Mouse (Mus musculus): ENCODE results near the gene Gm49395. TPM values are rescaled to one million over a fixed set of nuclear protein-coding genes. Genes with fewer than 3 reads are reported as not detected.

Gm49395 gene
- polyA plus RNA-seq, 1 experiment from 2014 or later: 2.8 TPM

GRCm38 (mm10) chr13:115050660-115051559 lies 50.8 kb downstream of the Gm49395 start:
- Histone ChIP-seq H3K9ac (replicated peaks) (no peak overlapping the region), H3K4me1 (replicated peaks) (peaks cover 3% of the 10 kb centered on the region; the same call in 1 of the 2 replicates), H3K27ac (no peak overlapping the region), H3K36me3 (no peaks in the 10 kb centered on the region), H3K4me3 (replicated peaks) (no peak overlapping the region), H3K4me2 (no peak overlapping the region), H3K9me3 (no peaks in the 10 kb centered on the region), H3K27me3 (no peaks in the 10 kb centered on the region)
- 84% methylated on average over 13 of the region's 13 CpGs for WGBS
- ATAC-seq (ENCODE audit: insufficient number of reproducible peaks, insufficient read depth, low FRiP score, low TSS enrichment, low read depth): no peak

GRCm38 (mm10) chr13:115042652-115043051 lies 59.1 kb downstream of the Gm49395 start:
- no peaks in the 10 kb centered on the region for H3K9me3 ChIP-seq
- no peak overlapping the region for H3K4me3 ChIP-seq (replicated peaks)
- H3K9ac ChIP-seq (replicated peaks): no peak overlapping the region
- WGBS: 79% methylated on average over 2 of the region's 2 CpGs
- no peak for ATAC-seq (ENCODE audit: insufficient number of reproducible peaks, insufficient read depth, low FRiP score, low TSS enrichment, low read depth)
- no peaks in the 10 kb centered on the region for H3K36me3 ChIP-seq
- H3K4me2 ChIP-seq: no peak overlapping the region
- H3K27ac ChIP-seq: no peak overlapping the region
- H3K27me3 ChIP-seq: no peaks in the 10 kb centered on the region
- H3K4me1 ChIP-seq (replicated peaks): no peaks in the 10 kb centered on the region

- WGBS: 92% methylated on average over 4 of the region's 4 CpGs
- Histone ChIP-seq H3K36me3 (no peaks in the 10 kb centered on the region), H3K4me2 (no peak overlapping the region), H3K9ac (replicated peaks) (no peak overlapping the region), H3K27ac (no peak overlapping the region), H3K4me1 (replicated peaks) (no peaks in the 10 kb centered on the region), H3K27me3 (no peaks in the 10 kb centered on the region), H3K9me3 (no peaks in the 10 kb centered on the region), H3K4me3 (replicated peaks) (no peak overlapping the region)
- no peak for ATAC-seq (ENCODE audit: insufficient number of reproducible peaks, insufficient read depth, low FRiP score, low TSS enrichment, low read depth)
Measured at GRCm38 (mm10) chr13:115037304-115037703, 64.4 kb downstream of the Gm49395 start.

GRCm38 (mm10) chr13:115035387-115035786 lies 66.3 kb downstream of the Gm49395 start:
- H3K27me3 ChIP-seq: no peaks in the 10 kb centered on the region
- H3K9me3 ChIP-seq: no peaks in the 10 kb centered on the region
- WGBS: 58% methylated on average over 8 of the region's 8 CpGs
- no peak for ATAC-seq (ENCODE audit: insufficient number of reproducible peaks, insufficient read depth, low FRiP score, low TSS enrichment, low read depth)
- H3K9ac ChIP-seq (replicated peaks): no peak overlapping the region
- no peak overlapping the region for H3K4me2 ChIP-seq
- H3K4me1 ChIP-seq (replicated peaks): no peaks in the 10 kb centered on the region
- H3K36me3 ChIP-seq: no peaks in the 10 kb centered on the region
- no peak overlapping the region for H3K4me3 ChIP-seq (replicated peaks)
- H3K27ac ChIP-seq: no peak overlapping the region

- 91% methylated on average over 2 of the region's 2 CpGs for WGBS
- Histone ChIP-seq H3K4me1 (replicated peaks) (no peaks in the 10 kb centered on the region), H3K36me3 (no peaks in the 10 kb centered on the region), H3K9me3 (no peaks in the 10 kb centered on the region), H3K27me3 (no peaks in the 10 kb centered on the region), H3K27ac (no peak overlapping the region), H3K9ac (replicated peaks) (no peak overlapping the region), H3K4me3 (replicated peaks) (no peak overlapping the region), H3K4me2 (no peak overlapping the region)
- ATAC-seq (ENCODE audit: insufficient number of reproducible peaks, insufficient read depth, low FRiP score, low TSS enrichment, low read depth): no peak
Measured at GRCm38 (mm10) chr13:115033135-115033534, 68.6 kb downstream of the Gm49395 start.

GRCm38 (mm10) chr13:115031177-115032000 lies 70.3 kb downstream of the Gm49395 start:
- Histone ChIP-seq H3K27me3 (no peaks in the 10 kb centered on the region), H3K9ac (replicated peaks) (no peak overlapping the region), H3K4me1 (replicated peaks) (no peaks in the 10 kb centered on the region), H3K36me3 (no peaks in the 10 kb centered on the region), H3K9me3 (no peaks in the 10 kb centered on the region), H3K27ac (no peak overlapping the region), H3K4me3 (replicated peaks) (no peak overlapping the region), H3K4me2 (no peak overlapping the region)
- WGBS: 87% methylated on average over 17 of the region's 17 CpGs
- no peak for ATAC-seq (ENCODE audit: insufficient number of reproducible peaks, insufficient read depth, low FRiP score, low TSS enrichment, low read depth)

GRCm38 (mm10) chr13:115025394-115025793 lies 76.3 kb downstream of the Gm49395 start:
- H3K4me2 ChIP-seq: no peak overlapping the region
- no peaks in the 10 kb centered on the region for H3K27me3 ChIP-seq
- no peaks in the 10 kb centered on the region for H3K9me3 ChIP-seq
- no peaks in the 10 kb centered on the region for H3K36me3 ChIP-seq
- no peak overlapping the region for H3K27ac ChIP-seq
- WGBS: 57% methylated on average over 3 of the region's 3 CpGs
- no peaks in the 10 kb centered on the region for H3K4me1 ChIP-seq (replicated peaks)
- no peak for ATAC-seq (ENCODE audit: insufficient number of reproducible peaks, insufficient read depth, low FRiP score, low TSS enrichment, low read depth)
- no peak overlapping the region for H3K9ac ChIP-seq (replicated peaks)
- no peak overlapping the region for H3K4me3 ChIP-seq (replicated peaks)

- H3K27ac ChIP-seq: no peak overlapping the region
- no peak overlapping the region for H3K9ac ChIP-seq (replicated peaks)
- WGBS: 91% methylated on average over 6 of the region's 6 CpGs
- H3K36me3 ChIP-seq: no peaks in the 10 kb centered on the region
- ATAC-seq (ENCODE audit: insufficient number of reproducible peaks, insufficient read depth, low FRiP score, low TSS enrichment, low read depth): no peak
- H3K4me3 ChIP-seq (replicated peaks): no peak overlapping the region
- no peaks in the 10 kb centered on the region for H3K4me1 ChIP-seq (replicated peaks)
- no peaks in the 10 kb centered on the region for H3K9me3 ChIP-seq
- H3K4me2 ChIP-seq: no peak overlapping the region
- H3K27me3 ChIP-seq: no peaks in the 10 kb centered on the region
Measured at GRCm38 (mm10) chr13:115022117-115022787, 79.5 kb downstream of the Gm49395 start.

- no peak overlapping the region for H3K4me3 ChIP-seq (replicated peaks)
- no peak for ATAC-seq (ENCODE audit: insufficient number of reproducible peaks, insufficient read depth, low FRiP score, low TSS enrichment, low read depth)
- WGBS: 84% methylated on average over 10 of the region's 10 CpGs
Measured at GRCm38 (mm10) chr13:115021411-115021810, 80.3 kb downstream of the Gm49395 start.

GRCm38 (mm10) chr13:115020727-115021126 lies 81.0 kb downstream of the Gm49395 start:
- Histone ChIP-seq H3K4me1 (replicated peaks) (no peaks in the 10 kb centered on the region), H3K9ac (replicated peaks) (no peak overlapping the region), H3K4me3 (replicated peaks) (no peak overlapping the region), H3K27ac (no peak overlapping the region), H3K27me3 (no peaks in the 10 kb centered on the region), H3K36me3 (no peaks in the 10 kb centered on the region), H3K4me2 (no peak overlapping the region), H3K9me3 (no peaks in the 10 kb centered on the region)
- ATAC-seq (ENCODE audit: insufficient number of reproducible peaks, insufficient read depth, low FRiP score, low TSS enrichment, low read depth): no peak
- WGBS: 85% methylated on average over 4 of the region's 4 CpGs

More at GRCm38 (mm10) chr13:115021411-115021810, 80.3 kb downstream of the Gm49395 start:
- no peaks in the 10 kb centered on the region for H3K27me3 ChIP-seq
- no peak overlapping the region for H3K9ac ChIP-seq (replicated peaks)
- no peak overlapping the region for H3K27ac ChIP-seq
- H3K9me3 ChIP-seq: no peaks in the 10 kb centered on the region
- no peaks in the 10 kb centered on the region for H3K4me1 ChIP-seq (replicated peaks)
- H3K4me2 ChIP-seq: no peak overlapping the region
- H3K36me3 ChIP-seq: no peaks in the 10 kb centered on the region

GRCm38 (mm10) chr13:115017545-115017944 lies 84.2 kb downstream of the Gm49395 start:
- no peaks in the 10 kb centered on the region for H3K9me3 ChIP-seq
- no peaks in the 10 kb centered on the region for H3K27me3 ChIP-seq
- H3K4me2 ChIP-seq: no peak overlapping the region
- H3K9ac ChIP-seq (replicated peaks): no peak overlapping the region
- WGBS: 91% methylated on average over 9 of the region's 9 CpGs
- H3K4me3 ChIP-seq (replicated peaks): no peak overlapping the region
- H3K27ac ChIP-seq: no peak overlapping the region
- H3K36me3 ChIP-seq: no peaks in the 10 kb centered on the region
- ATAC-seq (ENCODE audit: insufficient number of reproducible peaks, insufficient read depth, low FRiP score, low TSS enrichment, low read depth): no peak
- H3K4me1 ChIP-seq (replicated peaks): no peaks in the 10 kb centered on the region

Data from limb, embryonic 12.5 days (tissue).